Mouse (Mus musculus) midbrain, embryonic 11.5 days (tissue): ENCODE measurements around the gene Ddx47. TPM values are rescaled to one million over a fixed set of nuclear protein-coding genes. Genes with fewer than 3 reads are reported as not detected.

ENCODE experiments used
- ATAC-seq: fragments of 200-750 bp; cut with Nextera tagmentation; 2 replicates; pipeline ENCODE4 v1.8.0; 2017; ENCODE audit warnings: moderate TSS enrichment, moderate library complexity; ENCODE audit not compliant: low FRiP score
- DNase-seq: peaks from one replicate; pipeline ENCODE4 v3.0.0; 2015; ENCODE audit warnings: low spot score; ENCODE audit errors: missing footprints
- H3K27ac ChIP-seq: fragments of 300-500 bp; sonication (generic); 2 replicates; pipeline ENCODE4 v1.5.1; 2014; ENCODE audit warnings: low read depth, low read length
- H3K27me3 ChIP-seq: fragments of 300-500 bp; sonication (generic); 2 replicates; pipeline ENCODE4 v1.6.1; 2014; ENCODE audit warnings: mild to moderate bottlenecking, low read length, moderate library complexity, mixed read lengths; ENCODE audit not compliant: control insufficient read depth, insufficient read depth
- H3K36me3 ChIP-seq: fragments of 300-500 bp; sonication (generic); 2 replicates; pipeline ENCODE4 v1.6.1; 2014; ENCODE audit warnings: mild to moderate bottlenecking, low read length, moderate library complexity, mixed read lengths; ENCODE audit not compliant: control insufficient read depth, insufficient read depth
- H3K4me1 ChIP-seq: fragments of 300-500 bp; sonication (generic); 2 replicates; pipeline ENCODE4 v1.6.1; 2014; ENCODE audit warnings: low read length; ENCODE audit not compliant: control insufficient read depth, insufficient read depth
- H3K4me2 ChIP-seq: fragments of 300-500 bp; sonication (generic); 2 replicates; pipeline ENCODE4 v1.6.1; 2014; ENCODE audit warnings: mild to moderate bottlenecking, moderate library complexity
- H3K4me3 ChIP-seq: fragments of 300-500 bp; sonication (generic); 2 replicates; pipeline ENCODE4 v1.5.1; 2014; ENCODE audit warnings: low read depth, low read length
- H3K9ac ChIP-seq: fragments of 300-500 bp; sonication (generic); 2 replicates; pipeline ENCODE4 v1.6.1; 2014; ENCODE audit warnings: low read length
- H3K9me3 ChIP-seq: fragments of 300-500 bp; sonication (generic); 2 replicates; pipeline ENCODE4 v1.6.1; 2016; ENCODE audit warnings: low read length; ENCODE audit not compliant: control insufficient read depth
- WGBS: fragments of 180-500 bp; shearing (Covaris S2); extraction: QIAGEN DNeasy Blood & Tissue Kit; methylation state at CpG from one replicate; pipeline ENCODE4 v1.1.7; 2014; 5-methylcytosine and 5-hydroxymethylcytosine counted together
- polyA plus RNA-seq: library from polyadenylated mRNA; unstranded; fragments of >200 nt; fragmentation: Nextera tagmentation; extraction: Ambion mirVana; gene quantifications from 2 replicates; pipeline ENCODE4 v1.2.1, GENCODE M21; 2014

Gene Ddx47
- polyA plus RNA-seq, 1 experiment from 2014 or later = 103 TPM

GRCm38 (mm10) chr6:135024781-135025420 is 13.5 kb downstream of the Ddx47 start:
- H3K4me2 ChIP-seq = no peak overlapping the region
- no peak overlapping the region for H3K4me3 ChIP-seq
- H3K9me3 ChIP-seq = no peaks in the 10 kb centered on the region
- no peak overlapping the region for H3K27ac ChIP-seq
- H3K27me3 ChIP-seq = no peaks in the 10 kb centered on the region
- ATAC-seq (no peak), DNase-seq (no peak)
- peaks cover 27% of the 10 kb centered on the region for H3K36me3 ChIP-seq
- no peak overlapping the region for H3K9ac ChIP-seq
- H3K4me1 ChIP-seq = no peaks in the 10 kb centered on the region
- WGBS = 100% methylated on average over 1 of the region's 1 CpGs

DNA sequence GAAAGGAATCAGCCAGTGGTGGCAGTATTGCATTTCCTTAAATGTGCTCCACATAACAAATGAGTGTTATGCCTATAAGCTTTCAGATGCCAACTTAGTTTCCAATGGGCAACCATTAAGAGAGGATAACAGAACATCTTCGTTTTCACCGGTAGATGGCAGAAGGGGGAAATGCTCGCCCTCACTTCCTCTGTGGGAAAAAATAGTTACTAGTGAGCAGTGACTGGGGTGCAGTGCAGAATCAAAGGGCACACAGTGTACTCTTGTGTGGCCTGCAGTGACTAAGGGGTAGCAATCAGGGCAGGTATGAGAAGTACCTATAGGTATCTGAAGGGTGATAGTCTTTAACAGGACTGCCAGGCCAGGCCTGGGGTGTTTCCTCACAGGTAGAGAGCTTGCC is 14.8 kb downstream of the Ddx47 start:
- peak; percentile 85 for DNase-seq
- 10% methylated on average over 3 of the region's 3 CpGs for WGBS
- H3K36me3 ChIP-seq = peaks cover 17% of the 10 kb centered on the region
- H3K9ac ChIP-seq = no peak overlapping the region
- H3K27me3 ChIP-seq = no peaks in the 10 kb centered on the region
- H3K27ac ChIP-seq = no peak overlapping the region
- H3K9me3 ChIP-seq = no peaks in the 10 kb centered on the region
- no peak overlapping the region for H3K4me2 ChIP-seq
- H3K4me1 ChIP-seq = no peaks in the 10 kb centered on the region
- no peak overlapping the region for H3K4me3 ChIP-seq
- ATAC-seq = peak; percentile 62; the same call in 1 of the 2 replicates

- Histone ChIP-seq H3K36me3 (peaks cover 14% of the 10 kb centered on the region), H3K9me3 (no peaks in the 10 kb centered on the region), H3K4me3 (no peak overlapping the region), H3K27me3 (no peaks in the 10 kb centered on the region), H3K4me1 (no peaks in the 10 kb centered on the region), H3K9ac (no peak overlapping the region), H3K27ac (no peak overlapping the region), H3K4me2 (no peak overlapping the region)
- ATAC-seq (no peak), DNase-seq (no peak)
- WGBS = 90% methylated on average over 2 of the region's 2 CpGs
These were observed 15.3 kb downstream of the Ddx47 start for GRCm38 (mm10) chr6:135026755-135027154.

GRCm38 (mm10) chr6:135029246-135029645 is 17.8 kb downstream of the Ddx47 start:
- Histone ChIP-seq H3K4me1 (no peaks in the 10 kb centered on the region), H3K36me3 (no peaks in the 10 kb centered on the region), H3K4me3 (no peak overlapping the region), H3K9me3 (no peaks in the 10 kb centered on the region), H3K9ac (no peak overlapping the region), H3K27me3 (no peaks in the 10 kb centered on the region), H3K4me2 (no peak overlapping the region), H3K27ac (no peak overlapping the region)
- ATAC-seq (no peak), DNase-seq (no peak)
- 78% methylated on average over 4 of the region's 4 CpGs for WGBS

DNA sequence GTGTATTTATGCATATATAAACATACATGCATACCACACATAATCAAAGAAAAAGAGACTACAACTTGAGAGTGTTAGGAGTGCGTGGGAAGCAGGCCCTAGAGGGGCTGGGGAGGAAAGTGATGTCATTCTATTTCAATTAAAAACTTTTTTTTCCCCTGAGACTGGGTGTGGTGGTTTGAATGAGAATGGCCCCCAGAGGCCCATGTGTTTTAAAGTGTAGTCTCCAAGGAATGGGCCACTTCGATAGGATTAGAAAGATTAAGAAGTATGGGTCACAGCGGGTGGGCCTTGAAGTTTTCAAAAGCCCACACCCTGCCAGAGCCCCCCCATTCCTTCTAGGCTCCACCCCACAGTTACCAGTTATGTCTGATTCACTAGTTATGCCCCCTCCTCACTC is 27.3 kb downstream of the Ddx47 start:
- no peak for DNase-seq

DNA sequence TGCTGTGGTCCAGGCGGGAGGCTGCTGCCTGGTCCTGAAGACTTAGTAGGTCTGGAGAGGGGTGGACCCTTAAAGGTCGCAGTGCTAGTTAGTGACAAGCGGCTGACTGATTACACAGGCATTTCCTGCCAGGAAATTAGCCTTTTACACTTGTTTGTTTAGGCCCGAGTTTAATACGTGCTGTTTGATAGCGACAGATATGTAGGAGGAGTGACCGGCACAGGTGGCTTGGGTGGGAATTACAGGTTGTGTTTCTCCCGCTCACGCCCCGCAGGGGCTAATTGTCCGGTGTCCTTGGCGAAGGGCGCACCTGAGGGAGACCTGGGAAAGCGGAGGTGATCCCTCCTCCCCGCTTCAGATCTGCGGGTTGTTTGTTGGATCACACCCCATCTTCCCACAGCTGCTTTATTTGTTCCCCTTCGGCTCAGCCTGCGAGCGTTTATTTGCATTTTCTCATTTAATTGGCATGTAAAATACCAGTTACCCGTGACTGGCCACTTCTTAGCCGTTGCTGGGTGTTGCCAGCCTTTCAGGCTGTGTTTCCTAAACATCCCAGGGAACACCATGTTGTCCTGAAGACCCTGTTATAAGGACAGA is 29.0 kb downstream of the Ddx47 start:
- Histone ChIP-seq H3K27ac (no peak overlapping the region), H3K9me3 (no peaks in the 10 kb centered on the region), H3K27me3 (peaks cover 6% of the 10 kb centered on the region; the same call in 1 of the 2 replicates), H3K4me1 (peaks cover 4% of the 10 kb centered on the region; the same call in 1 of the 2 replicates), H3K4me3 (no peak overlapping the region), H3K36me3 (no peaks in the 10 kb centered on the region), H3K9ac (0 out of 2 replicates have a peak overlapping the region, but pooled peaks have one; percentile 4), H3K4me2 (peak overlapping the region; percentile 24)
- WGBS = 9% methylated on average over 21 of the region's 21 CpGs
- ATAC-seq = no peak
- no peak for DNase-seq

More for the DNA sequence above, 27.3 kb downstream of the Ddx47 start:
- Histone ChIP-seq H3K27me3 (peaks cover 6% of the 10 kb centered on the region; the same call in 1 of the 2 replicates), H3K36me3 (no peaks in the 10 kb centered on the region), H3K4me1 (peaks cover 4% of the 10 kb centered on the region; the same call in 1 of the 2 replicates), H3K4me3 (no peak overlapping the region), H3K4me2 (no peak overlapping the region), H3K27ac (no peak overlapping the region), H3K9me3 (no peaks in the 10 kb centered on the region), H3K9ac (no peak overlapping the region)
- peak; percentile 41; the same call in 1 of the 2 replicates for ATAC-seq
- 22% methylated on average over 3 of the region's 3 CpGs for WGBS

DNA sequence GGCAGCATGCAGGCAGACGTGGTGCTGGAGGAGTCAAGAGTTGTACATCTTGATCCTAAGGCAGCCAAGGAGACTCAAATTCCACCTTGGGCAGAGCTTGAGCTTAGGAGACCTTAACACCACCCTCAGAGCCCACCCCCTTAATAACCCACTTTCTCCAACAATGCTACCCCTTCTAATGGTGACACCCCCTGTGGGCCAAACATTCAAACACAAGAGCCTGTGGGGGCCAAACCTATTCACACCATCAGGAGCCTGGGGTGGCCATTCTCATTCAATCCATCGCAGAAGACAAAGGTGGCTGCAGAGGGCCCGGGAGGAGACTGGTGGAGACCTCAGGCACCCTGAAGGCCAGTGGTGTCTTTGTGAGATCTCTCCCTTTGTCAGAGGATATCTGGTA is 30.5 kb downstream of the Ddx47 start:
- H3K9ac ChIP-seq = no peak overlapping the region
- no peak for DNase-seq
- H3K36me3 ChIP-seq = no peaks in the 10 kb centered on the region

GRCm38 (mm10) chr6:135047276-135047675 is 35.9 kb downstream of the Ddx47 start:
- H3K4me2 ChIP-seq = no peak overlapping the region
- no peak for DNase-seq
- WGBS = 82% methylated on average over 9 of the region's 9 CpGs
- H3K27ac ChIP-seq = no peak overlapping the region
- no peaks in the 10 kb centered on the region for H3K4me1 ChIP-seq
- ATAC-seq = no peak
- no peak overlapping the region for H3K4me3 ChIP-seq
- no peaks in the 10 kb centered on the region for H3K27me3 ChIP-seq
- no peaks in the 10 kb centered on the region for H3K36me3 ChIP-seq
- H3K9me3 ChIP-seq = no peaks in the 10 kb centered on the region
- H3K9ac ChIP-seq = no peak overlapping the region

More for the DNA sequence above, 30.5 kb downstream of the Ddx47 start:
- H3K9me3 ChIP-seq = no peaks in the 10 kb centered on the region
- no peak overlapping the region for H3K4me2 ChIP-seq
- H3K4me3 ChIP-seq = no peak overlapping the region
- ATAC-seq = no peak
- H3K27ac ChIP-seq = no peak overlapping the region
- WGBS = 52% methylated on average over 3 of the region's 3 CpGs
- H3K4me1 ChIP-seq = peaks cover 4% of the 10 kb centered on the region; the same call in 1 of the 2 replicates
- H3K27me3 ChIP-seq = peaks cover 6% of the 10 kb centered on the region; the same call in 1 of the 2 replicates

- Histone ChIP-seq H3K4me1 (no peaks in the 10 kb centered on the region), H3K27me3 (no peaks in the 10 kb centered on the region), H3K27ac (no peak overlapping the region), H3K9me3 (no peaks in the 10 kb centered on the region), H3K9ac (no peak overlapping the region), H3K4me2 (no peak overlapping the region), H3K36me3 (no peaks in the 10 kb centered on the region), H3K4me3 (no peak overlapping the region)
- no peak for ATAC-seq
- DNase-seq = no peak
- 85% methylated on average over 6 of the region's 6 CpGs for WGBS
These were observed 37.1 kb downstream of the Ddx47 start for GRCm38 (mm10) chr6:135048509-135048908.
